Mouse (Mus musculus): ENCODE measurements around the gene Bcl2l13.

Bcl2l13 gene

GRCm38 (mm10) chr6:120930450-120931306 lies 94.7 kb downstream of the Bcl2l13 start:
- DNase-seq, result no peak

DNA sequence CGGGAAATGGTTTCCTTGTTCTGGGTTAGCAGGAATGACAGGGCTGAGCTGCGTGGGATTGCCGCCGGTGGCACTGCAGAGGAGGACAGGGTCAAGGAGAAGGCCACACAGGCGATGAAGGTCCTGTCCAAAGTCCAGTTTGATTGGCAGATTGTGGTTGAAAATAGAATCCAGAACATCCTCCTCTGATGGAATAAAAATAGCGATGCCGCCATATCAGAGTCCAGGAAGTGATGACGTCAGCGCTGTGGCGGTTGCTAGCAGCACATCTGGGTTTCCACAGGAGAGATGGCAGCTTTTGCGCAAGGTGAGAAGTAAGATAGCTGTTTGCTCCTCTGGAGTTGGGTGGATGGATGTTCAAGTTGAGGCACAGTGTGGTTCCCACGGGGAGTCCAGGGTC lies 96.6 kb downstream of the Bcl2l13 start:
- DNase-seq, result no peak

DNA sequence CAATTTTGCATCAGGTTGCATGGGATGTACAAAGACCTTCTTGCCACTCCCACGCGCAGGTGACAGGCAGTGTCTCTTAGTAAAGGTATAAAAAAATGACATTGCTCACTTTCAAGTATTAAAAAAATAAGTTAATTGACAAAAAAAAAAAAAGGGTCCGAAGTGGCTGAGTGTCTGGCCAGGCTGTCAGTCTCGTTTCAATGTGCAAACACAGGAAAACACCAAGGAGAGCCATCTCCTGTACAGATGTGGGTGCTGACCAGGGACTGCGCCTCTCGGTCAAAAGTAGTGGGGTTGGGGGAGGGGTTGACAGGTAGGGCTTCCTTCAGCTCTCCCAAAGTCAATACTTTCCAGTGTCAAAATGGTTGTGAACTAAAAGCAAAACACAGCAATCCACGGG lies 97.7 kb downstream of the Bcl2l13 start:
- DNase-seq, result no peak

GRCm38 (mm10) chr6:120934176-120934575 lies 98.2 kb downstream of the Bcl2l13 start:
- DNase-seq, result no peak

- DNase-seq, result no peak
Observed at GRCm38 (mm10) chr6:120937104-120937617, 101.1 kb downstream of the Bcl2l13 start.

- no peak for DNase-seq
Observed at GRCm38 (mm10) chr6:120937999-120938608, 102.1 kb downstream of the Bcl2l13 start.

DNA sequence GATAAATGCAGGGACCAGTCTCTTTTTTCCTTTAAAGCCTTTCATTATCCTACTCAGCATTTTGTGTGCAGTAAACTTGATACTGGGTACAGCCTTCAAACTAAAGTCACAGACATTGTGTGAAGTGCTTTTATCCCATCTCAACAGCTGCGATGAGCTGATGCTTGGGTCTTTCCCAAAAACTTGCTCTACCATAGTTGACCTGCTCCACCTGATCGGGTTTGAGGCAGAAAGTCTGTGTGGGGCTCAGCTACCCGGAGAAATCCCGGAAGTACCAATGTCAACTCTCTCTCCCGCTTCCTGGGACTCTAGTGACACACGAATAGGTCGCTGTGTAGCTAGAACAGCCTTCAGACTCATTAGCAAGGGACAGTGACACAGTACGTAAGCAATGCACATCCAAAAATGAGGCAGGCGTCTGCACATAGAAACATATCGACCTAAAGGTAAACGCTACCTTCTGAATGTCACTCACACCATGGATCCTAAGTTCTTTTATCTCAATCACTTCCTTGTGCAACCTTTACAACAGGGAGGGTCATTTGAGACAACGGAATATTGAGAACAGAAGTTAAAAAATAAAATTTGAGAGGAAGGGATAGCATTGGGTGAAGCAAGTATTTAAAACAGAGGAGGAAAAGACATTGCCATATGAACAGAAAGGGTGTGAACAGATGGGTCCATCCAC lies 102.9 kb downstream of the Bcl2l13 start:
- no peak for DNase-seq

DNA sequence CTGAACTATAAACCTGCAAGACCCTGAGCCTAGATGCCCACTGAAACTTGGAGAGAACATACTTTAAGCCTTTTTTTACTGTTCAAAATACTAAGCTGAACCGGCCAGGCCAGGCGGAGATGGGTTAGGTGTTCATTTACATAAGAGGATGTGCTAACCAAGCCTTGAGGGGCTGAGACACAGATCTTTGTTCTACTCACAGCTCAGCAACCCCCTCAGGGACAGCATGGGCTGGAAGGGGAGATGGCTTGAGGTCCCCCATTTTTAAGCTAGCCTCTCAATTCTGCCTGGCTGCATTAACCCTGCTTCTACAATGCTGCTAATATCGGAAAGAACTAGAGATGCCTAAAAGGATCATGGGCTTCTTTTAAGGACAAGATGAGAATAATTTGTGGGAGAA lies 103.8 kb downstream of the Bcl2l13 start:
- no peak for DNase-seq

- no peak for DNase-seq
Observed at GRCm38 (mm10) chr6:120940446-120941083, 104.6 kb downstream of the Bcl2l13 start.

GRCm38 (mm10) chr6:120941084-120941481 lies 105.1 kb downstream of the Bcl2l13 start:
- DNase-seq, result no peak

GRCm38 (mm10) chr6:120941575-120941974 lies 105.6 kb downstream of the Bcl2l13 start:
- DNase-seq, result no peak

Measured in cerebellum, adult 18-20 months (tissue).